Mouse (Mus musculus) activated CD4-positive, CD25-positive, alpha-beta regulatory T cell, adult 4 months (primary cell): ENCODE results near the gene Ncbp1. TPM values are rescaled to one million over a fixed set of nuclear protein-coding genes. Genes with fewer than 3 reads are reported as not detected.

Experiments used
- ATAC-seq: one replicate; pipeline ENCODE4 v1.8.0; 2017
- polyA plus RNA-seq, 2 experiments: library from polyadenylated mRNA; unstranded; fragments of 100-300 nt; shearing (Covaris generic); gene quantifications; one replicate each; pipeline ENCODE4 v1.2.1; 2017

Gene Ncbp1
- polyA plus RNA-seq, 2 experiments from 2014 or later = 38.2 to 44.5 TPM

DNA sequence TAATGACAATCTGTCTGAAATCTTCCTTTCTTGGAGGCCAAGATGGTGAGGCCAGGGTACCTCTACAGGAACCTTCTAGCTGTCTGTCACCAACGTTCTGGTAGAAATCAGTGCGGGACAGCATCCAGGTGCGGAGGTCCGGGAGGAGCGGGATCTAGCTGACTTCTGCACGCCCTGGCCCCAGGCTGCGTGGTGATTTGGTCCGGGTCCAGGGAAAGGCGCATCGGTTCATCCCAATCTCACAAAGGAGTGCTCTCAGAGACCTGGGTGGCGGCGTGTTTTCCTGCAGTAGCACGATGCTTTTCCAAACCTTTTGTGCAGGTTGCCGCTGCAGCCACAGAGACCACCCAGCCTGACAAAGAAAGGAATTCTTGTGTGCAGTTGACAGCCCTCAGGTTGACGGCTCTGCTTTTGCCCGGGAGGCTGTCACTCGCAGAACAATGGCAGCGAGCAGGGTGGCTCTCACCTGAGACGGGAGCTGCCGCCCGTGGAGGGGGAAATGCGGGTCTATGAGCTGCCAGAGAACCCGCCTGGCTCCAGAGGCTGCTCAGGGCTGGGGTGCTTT lies 64.2 kb downstream of the Ncbp1 start:
- ATAC-seq = no peak

DNA sequence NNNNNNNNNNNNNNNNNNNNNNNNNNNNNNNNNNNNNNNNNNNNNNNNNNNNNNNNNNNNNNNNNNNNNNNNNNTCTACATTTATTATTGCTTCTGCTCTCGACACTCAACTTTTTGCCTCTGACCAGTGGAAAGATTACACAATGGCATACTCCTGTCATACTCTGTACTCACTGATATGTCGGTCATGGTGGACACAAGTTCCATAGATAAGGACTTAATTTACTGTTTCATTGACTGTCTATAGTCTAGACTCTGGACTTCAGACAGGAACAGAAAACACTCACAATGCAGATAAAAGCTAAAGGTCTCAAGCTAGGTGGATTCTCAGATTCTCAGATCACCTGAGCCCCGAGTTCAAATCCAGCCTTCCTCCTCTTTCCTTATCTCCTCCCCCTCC lies 82.7 kb downstream of the Ncbp1 start:
- no peak for ATAC-seq

Other genes with a start within 250 kb of the Ncbp1 start
- under 1 TPM; 0.12 to 0.29 TPM for gene Ccdc180, start 248.3 kb upstream of the Ncbp1 start, polyA plus RNA-seq
- 1 to 10 TPM in 1 of 2 experiments, under 1 TPM in 1; 0.61 to 3.5 TPM for gene Tdrd7, start 173.3 kb upstream of the Ncbp1 start, polyA plus RNA-seq
- gene Tmod1, start 99.7 kb upstream of the Ncbp1 start, polyA plus RNA-seq = 1 to 10 TPM; 1.6 to 4.0 TPM
- gene Tstd2, start 81 bp downstream of the Ncbp1 start, polyA plus RNA-seq = 10 to 100 TPM; 26.4 to 26.6 TPM
- gene Xpa, start 57.7 kb downstream of the Ncbp1 start, polyA plus RNA-seq = 10 to 100 TPM; 10.9 to 17.7 TPM
- gene Foxe1, start 205.0 kb downstream of the Ncbp1 start, polyA plus RNA-seq = not detected